Mouse (Mus musculus): ENCODE data around the gene Fryl.
"Not testable (repeated sequence)": the region's sequence is repeated elsewhere in the genome, so short reads cannot be mapped to it uniquely, and the experiment has no call there.

Fryl gene

DNA sequence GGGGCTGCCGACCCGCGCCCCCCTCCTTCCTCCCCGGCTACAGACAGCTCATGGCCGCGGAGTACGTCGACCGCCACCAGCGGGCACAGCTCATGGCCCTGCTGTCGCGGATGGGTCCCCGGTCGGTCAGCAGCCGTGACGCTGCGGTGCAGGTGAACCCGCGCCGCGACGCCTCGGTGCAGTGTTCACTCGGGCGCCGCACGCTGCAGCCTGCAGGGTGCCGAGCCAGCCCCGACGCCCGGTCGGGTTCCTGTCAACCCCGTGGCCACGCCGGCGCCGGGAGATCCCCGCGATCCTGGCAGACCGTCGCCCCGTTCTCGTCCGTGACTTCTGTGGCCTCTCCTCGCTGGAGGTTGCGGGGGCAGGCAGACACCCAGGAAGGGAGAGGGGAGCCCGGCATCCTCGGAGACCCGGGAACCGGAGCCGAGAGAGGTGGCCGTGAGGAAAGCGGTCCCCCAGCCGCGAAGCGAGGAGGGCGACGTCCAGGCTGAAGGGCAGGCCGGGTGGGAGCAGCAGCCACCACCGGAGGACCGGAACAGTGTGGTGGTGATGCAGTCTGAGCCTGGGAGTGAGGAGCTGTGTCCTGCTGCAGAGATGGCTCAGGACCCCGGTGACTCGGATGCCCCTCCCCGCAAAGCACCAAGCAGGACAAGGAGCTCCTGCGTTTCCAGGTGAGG lies 242.7 kb downstream of the Fryl start:
- in situ Hi-C loops (cut with MboI, MseI): loop anchor here (5.0 kb wide), 1 partner anchor 431 kb away; the partner anchor contains the start of gene Zar1

DNA sequence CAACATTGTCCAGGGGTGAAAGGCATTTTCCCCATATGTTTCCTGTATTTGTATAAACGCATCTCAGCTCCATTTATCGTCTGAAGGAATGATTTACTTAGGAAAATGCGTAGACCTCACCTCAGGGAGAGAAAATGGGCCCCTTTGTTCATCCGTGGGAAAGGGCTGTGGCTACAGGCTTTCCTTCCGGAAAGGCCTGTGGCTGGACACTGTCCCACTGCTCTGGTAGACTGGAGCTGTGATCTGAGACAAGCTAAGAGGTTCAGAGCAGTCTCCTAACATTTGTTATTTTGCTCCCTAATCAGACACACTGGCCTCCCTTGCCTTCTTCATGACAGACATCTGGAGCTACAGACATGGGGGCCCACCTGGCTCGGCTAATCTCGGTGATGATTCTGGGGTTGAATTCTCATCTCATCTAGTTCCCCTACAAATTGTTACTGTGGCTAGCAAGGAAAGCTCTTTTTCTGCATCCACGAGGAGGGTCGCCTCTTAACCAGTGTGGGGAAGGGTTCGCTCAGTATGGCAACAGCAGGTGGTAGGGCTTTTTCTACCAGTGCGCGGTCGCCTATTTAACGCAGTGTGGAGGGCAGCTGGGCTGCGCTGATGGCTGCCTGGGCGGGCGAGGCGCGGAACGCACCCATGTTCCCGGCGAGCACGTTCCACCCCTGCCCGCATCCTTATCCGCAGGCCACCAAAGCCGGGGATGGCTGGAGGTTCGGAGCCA lies 243.4 kb downstream of the Fryl start:
- in situ Hi-C loops (cut with MboI, MseI): loop anchor here (5.0 kb wide), 1 partner anchor 431 kb away; the partner anchor contains the start of gene Zar1

DNA sequence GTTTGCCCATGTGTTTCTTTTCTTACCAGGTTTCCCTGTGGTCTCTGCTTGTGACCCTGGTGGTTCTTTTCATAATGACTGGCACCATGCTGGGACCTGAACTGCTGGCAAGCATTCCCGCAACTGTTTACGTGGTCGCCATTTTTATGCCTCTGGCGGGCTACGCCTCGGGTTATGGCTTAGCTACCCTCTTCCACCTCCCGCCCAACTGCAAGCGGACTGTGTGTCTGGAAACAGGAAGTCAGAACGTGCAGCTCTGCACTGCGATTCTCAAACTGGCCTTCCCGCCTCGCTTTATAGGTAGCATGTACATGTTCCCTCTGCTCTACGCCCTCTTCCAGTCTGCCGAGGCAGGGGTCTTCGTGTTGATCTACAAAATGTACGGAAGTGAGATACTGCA lies 244.6 kb downstream of the Fryl start:
- in situ Hi-C loops (cut with MboI, MseI): loop anchor here (5.0 kb wide), 1 partner anchor 430 kb away; the partner anchor contains the start of gene Zar1

DNA sequence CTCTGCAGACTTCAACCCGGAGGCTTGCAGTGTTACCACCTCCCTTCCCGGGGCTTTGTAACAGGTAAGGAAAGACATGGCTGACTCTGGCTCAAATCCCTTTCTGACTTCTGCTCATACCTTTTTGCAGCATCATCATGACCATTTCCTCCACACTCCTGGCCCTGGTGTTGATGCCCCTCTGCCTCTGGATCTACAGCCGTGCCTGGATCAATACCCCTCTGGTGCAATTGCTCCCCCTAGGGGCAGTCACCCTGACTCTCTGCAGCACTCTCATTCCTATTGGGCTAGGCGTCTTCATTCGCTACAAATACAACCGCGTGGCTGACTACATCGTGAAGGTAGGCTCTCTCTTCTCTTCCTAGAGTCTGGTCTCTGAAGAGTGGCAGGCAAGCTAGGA lies 248.2 kb downstream of the Fryl start:
- in situ Hi-C loops (cut with MboI, MseI): not testable (repeated sequence)

DNA sequence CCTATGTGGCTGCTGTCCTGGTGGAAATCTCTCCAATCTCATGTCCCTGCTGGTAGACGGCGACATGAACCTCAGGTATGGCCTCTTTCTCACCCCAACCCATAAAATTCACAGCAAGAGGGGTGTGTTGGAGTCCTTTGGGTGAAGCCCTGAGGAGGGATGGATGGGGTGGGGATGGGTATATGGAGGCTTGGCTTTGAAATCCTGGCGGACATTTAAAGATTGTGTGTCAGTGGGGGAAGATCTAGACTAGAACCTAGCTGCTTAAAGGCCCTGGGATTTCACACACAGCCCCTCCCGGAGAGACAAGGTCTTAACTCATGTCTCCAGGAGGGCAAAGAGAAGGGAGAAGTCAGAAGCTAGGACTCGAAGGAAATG lies 248.8 kb downstream of the Fryl start:
- in situ Hi-C loops (cut with MboI, MseI): no loop called here

DNA sequence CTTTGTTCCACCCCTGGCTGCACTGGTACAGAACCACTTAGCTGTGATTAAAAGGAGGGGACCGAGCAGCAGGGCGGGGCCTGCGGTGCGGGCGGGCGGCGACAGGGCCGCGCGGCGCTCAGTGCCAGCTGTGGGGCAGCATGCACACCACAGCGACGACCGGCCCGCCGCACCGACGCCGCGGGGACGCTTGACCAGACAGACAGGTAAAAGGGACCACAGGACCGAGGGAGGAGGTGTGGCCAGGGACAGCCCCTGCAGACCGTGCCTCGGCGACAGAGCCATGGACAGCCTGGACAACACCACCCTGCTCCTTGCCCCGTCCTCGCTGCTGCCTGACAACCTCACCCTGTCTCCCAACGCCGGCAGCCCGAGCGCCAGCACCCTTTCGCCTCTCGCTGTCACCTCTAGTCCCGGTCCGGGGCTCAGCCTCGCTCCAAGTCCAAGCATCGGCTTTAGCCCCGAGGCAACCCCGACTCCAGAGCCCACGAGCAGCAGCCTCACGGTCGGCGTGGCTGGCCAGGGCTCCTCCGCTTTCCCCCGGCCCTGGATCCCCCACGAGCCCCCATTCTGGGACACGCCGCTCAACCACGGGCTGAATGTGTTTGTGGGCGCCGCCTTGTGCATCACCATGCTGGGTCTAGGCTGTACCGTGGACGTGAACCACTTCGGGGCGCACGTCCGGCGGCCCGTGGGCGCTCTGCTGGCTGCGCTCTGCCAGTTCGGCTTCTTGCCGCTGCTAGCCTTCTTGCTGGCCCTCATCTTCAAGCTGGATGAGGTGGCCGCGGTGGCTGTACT lies 249.4 kb downstream of the Fryl start, which contains the start of gene Slc10a4:
Gene Slc10a4 (plus strand): TSS at position 100 of the 798 bp plus-strand sequence.
- in situ Hi-C loops (cut with MboI, MseI): no loop called here

DNA sequence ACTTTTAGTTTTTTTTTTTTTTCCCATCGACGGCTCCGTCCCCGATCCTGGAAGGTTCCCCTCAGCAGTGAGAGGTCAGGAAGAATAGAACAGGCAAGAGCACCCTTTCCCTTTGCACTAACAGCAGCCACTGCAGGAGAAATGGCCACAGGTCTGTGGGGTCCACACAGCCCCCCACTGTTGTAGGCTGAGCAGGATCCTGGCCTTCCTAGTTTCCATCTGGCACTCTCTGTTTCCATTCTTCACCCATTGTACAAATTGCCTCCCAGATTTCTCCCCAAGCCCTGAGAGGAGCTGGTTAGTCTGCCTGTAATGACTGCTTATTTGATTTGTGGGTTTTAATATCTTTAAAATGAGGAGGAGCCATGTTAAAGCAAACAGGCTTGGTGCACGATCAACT lies 252.4 kb downstream of the Fryl start:
- in situ Hi-C loops (cut with MboI, MseI): no loop called here

DNA sequence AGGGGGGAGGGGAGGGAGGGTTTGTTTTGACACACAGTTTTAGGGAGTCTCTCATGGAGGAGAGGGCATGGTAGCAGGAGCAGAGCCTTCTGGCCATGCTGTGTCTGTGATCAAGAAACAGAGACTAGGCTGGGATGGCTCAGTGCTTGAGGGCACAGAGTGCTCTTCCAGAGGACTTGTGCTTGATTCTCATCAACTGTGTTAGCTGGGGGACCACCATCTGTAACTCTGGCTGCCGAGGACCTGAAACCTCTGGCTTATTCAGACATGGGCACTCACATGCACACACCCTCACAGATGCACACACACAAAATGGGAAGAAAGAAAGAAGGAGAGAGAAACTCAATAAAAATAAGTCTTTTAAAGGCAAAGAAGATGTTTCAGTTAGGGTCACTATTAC lies 257.9 kb downstream of the Fryl start:
- in situ Hi-C loops (cut with MboI, MseI): loop anchor here (5.0 kb wide), 1 partner anchor 401 kb away; no protein-coding TSS in a partner anchor

DNA sequence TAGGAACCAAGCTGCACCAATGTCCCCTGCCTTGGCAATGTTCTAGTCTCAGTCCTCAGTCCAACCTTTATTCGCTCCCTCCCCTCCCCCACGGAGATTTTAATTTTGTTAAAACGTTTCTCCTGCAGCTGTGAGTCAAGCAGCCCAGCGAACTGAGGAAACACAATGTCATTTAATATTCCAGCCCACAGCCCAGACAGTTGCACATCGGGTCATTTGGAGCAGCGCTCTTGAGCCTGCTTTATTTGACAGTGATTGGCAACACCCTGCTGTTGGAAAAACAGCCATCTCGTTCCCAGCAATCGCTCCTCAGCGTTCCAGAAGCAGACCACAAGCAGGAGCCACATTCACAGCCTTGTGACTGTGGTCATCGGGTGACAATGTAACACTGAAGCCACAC lies 261.0 kb downstream of the Fryl start:
- in situ Hi-C loops (cut with MboI, MseI): loop anchor here (5.0 kb wide), 1 partner anchor 398 kb away; no protein-coding TSS in a partner anchor

DNA sequence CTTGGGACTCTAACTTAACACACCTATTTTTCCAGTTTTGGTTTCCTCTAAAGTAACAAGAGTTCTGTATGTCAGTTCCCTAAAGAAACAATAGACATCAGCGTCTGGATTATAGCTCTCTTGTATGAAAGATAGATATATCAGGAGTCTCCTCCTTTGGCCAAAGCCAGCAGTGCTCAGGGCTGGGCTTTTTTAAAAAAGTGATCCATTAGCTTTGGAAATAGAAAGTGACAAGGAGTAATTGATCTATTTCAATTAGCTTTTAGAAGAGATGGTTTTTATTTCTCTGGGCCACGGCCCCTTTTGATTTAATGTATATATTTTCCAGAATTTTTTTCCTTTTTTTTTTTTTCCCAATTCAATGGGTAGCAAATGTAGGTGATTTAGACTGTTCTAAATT lies 261.5 kb downstream of the Fryl start:
- in situ Hi-C loops (cut with MboI, MseI): loop anchor here (5.0 kb wide), 1 partner anchor 398 kb away; no protein-coding TSS in a partner anchor

DNA sequence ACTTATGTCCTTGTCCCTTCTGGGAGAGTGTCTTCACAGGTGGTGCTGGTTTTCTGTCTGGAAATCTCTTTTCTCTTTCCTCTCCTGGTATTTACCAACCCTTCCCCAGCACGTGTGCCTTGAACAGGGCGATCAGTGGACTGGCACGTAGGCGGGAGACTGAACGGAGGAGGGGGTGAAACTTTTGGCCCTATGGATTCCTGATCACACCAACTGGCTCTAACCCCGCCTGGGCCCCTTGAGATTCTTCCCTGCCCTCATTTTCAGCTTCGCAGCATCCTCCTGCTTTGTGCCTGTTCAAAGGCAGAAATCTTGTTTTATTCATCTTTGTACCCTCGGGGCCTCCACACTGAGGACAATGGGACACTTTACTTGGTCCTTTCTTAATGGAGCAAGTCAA lies 262.0 kb downstream of the Fryl start:
- in situ Hi-C loops (cut with MboI, MseI): no loop called here

DNA sequence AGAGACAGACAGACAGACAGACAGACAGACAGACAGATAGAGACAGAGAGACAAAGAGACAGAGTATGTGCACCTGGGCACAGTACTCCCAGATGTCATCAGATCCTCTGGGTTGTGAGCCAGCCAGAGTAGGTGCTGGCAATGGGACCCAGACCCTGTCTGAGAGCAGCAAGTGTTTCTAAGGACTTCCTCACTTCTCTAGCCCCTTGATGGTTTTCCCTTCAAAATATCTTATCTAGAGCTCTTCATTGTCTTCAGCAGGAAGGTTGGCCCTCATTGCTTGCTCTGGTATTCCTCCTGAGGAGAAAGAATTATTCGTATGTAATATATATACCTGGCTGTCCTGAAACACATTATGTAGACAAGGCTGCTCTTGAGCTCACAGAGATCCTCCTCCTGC lies 263.9 kb downstream of the Fryl start:
- in situ Hi-C loops (cut with MboI, MseI): no loop called here

DNA sequence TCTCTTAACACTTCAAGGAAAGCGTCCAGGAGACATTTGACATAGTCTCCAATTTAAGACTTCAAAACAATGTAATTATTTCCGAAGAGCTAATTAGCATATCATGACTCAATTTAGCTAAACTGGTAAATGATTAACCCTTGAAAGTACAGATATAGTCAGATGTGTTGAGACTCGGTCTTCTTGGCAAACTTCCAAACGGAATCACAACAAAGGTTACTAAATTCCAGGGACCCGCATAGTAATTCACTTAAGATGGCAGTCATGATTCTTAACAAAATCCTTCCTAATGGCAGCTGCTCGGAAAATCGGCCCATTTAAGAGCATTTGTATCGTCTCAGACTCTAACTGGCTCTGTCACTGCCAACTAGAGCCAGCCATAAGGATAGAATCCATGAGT lies 266.7 kb downstream of the Fryl start:
- in situ Hi-C loops (cut with MboI, MseI): loop anchor here (5.0 to 10.0 kb wide), 2 partner anchors 58 to 85 kb away; no protein-coding TSS in a partner anchor

DNA sequence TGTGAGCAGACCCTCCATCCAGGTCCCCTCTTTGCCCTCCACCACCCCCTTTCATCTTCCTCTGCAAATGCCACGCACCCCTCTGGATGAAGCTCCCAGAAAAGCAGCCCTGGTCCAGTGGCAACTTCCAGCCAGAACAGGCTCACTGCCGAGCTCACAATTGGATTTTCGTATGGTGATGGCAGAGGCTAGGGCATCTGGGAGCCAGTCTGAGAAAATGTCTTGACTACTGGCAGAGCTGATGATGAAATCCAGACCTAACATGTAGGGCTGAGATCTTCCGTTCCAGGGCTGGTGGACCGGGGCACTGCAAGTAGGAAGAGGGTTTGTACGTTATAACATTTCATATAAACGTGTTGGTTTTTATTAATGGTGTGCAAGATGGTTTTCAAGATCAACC lies 268.6 kb downstream of the Fryl start:
- in situ Hi-C loops (cut with MboI, MseI): loop anchor here (5.0 to 10.0 kb wide), 2 partner anchors 60 to 87 kb away; no protein-coding TSS in a partner anchor

DNA sequence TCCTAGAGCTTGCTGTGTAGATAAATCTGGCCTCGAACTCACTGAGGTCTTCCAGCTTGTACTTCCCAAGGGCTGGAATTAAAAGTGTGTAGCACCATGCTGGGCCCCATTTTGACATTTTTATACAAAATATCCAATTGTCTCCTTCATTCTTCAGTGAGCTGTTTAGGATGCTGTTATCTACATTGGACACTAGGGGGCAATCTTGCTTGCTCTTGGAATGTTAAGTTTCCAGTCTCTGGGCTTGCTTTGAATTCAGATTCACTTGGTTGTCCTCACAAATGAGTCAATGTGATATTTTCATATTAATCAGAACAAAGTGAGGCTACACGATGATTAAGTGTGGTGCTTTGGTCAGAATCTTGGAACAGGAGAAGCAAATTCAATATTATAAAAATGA lies 272.3 kb downstream of the Fryl start:
- in situ Hi-C loops (cut with MboI, MseI): loop anchor here (10.0 kb wide), 1 partner anchor 91 kb away; no protein-coding TSS in a partner anchor

DNA sequence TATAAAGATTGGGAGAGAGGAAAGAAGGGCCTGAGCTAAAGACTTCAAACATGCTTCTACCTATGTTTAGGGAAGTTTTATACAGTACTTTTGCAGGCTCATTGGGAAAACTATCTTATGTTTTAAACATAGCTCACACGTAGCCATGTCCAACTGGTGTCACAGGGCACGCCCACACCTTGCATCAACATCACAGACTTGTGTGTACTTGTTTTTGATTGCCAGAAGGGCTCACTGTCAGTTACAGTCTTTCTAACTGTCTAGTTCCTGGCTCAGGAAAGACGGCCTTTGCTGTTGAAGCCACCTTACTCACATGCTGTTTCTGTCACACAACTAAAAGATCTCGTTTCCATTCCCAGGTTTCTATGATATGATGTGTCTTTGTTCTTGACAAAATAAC lies 279.9 kb downstream of the Fryl start:
- in situ Hi-C loops (cut with MboI, MseI): no loop called here

DNA sequence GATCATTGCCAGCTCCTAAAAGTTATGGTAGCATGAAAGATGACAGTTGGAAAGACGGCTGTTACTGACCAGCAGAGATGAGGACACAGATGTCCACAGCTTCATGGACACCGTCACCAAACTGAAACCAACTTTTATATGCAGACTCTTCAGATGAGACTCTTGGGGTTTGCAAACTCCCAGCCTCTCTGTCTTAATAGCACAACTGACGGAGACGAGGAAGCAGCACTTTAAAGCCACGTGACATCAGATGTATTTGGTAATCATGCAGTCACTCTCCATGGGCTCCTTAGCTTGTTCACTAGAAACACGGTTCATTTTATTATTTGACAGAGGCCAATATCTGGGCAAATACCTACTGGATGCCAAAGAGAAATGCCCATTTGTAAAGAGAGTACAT lies 280.4 kb downstream of the Fryl start:
- in situ Hi-C loops (cut with MboI, MseI): no loop called here

DNA sequence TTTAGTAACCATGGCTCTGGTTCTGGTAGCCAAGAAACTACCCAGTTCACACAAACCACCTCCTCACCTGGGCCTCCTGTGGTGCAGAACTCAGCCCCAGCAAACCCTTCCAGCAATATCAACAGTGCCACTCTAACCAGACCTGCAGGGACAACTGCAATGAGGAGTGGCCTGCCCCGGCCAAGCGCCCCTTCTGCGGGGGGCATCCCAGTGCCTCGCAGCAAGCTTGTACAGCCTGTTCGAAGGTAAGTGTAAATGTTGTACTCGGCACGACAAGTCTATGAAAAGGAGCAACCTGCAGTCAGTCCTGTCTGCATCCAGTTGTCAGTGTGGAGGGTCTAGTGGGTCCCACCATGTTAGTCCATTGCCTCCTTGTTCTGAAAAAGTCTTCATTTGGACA lies 281.8 kb downstream of the Fryl start, which contains the start of gene Gm10135:
Gene Gm10135 (minus strand): TSS at position 101 of the 400 bp plus-strand sequence.
- in situ Hi-C loops (cut with MboI, MseI): loop anchor here (5.0 kb wide), 1 partner anchor 67 kb away; no protein-coding TSS in a partner anchor

DNA sequence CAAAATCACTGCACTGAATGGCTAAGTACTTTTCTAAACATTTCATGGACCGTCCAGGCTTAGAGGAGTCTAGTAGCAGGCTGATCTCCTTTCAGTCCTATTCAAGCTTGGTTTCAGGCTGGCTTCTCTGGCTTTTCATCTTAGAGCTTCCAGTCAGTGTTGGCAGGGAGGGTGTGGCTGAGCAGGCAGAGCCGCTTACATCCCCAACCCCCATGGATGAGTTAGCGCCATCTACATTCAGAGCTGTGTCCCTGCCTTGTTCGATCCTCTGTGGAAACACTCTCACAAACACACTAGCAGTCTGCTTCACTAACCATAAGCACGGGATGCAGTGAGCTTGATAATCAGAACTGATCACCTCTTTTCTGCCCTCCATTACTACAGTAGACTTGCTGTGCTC lies 283.5 kb downstream of the Fryl start:
- in situ Hi-C loops (cut with MboI, MseI): loop anchor here (5.0 kb wide), 1 partner anchor 66 kb away; no protein-coding TSS in a partner anchor

DNA sequence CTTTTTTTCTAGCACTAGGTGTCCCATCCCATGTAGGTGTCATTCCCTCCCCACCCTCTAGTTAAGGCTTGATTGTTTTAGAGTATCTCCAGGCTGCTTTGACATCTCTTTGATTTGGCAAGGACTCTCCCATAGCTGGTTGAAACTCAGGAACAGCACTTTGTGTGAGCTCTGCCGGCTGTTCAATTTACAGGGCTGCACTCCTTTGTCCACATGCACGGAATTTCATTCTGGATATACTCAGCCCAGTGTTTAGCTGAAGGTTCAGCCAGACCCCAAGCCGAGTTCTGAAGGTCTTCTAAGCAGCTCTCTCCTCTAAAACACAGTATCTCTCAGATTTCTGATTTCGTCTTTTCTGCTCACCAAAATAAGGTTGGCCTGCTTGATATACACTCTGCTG lies 284.0 kb downstream of the Fryl start:
- in situ Hi-C loops (cut with MboI, MseI): loop anchor here (5.0 kb wide), 1 partner anchor 65 kb away; no protein-coding TSS in a partner anchor
